Mouse (Mus musculus): Measurements from ENCODE around the gene Ssh2. TPM values are rescaled to one million over a fixed set of nuclear protein-coding genes. Genes with fewer than 3 reads are reported as not detected.

Ssh2 gene
- polyA plus RNA-seq, 1 experiment, result 0.47 TPM

- no peak overlapping the region for H3K4me3 ChIP-seq (replicated peaks)
Measured at GRCm38 (mm10) chr11:77214142-77214692, 1.9 kb upstream of the Ssh2 start.

GRCm38 (mm10) chr11:77214755-77215154, 1.3 kb upstream of the Ssh2 start:
- Histone ChIP-seq H3K4me1 (ENCODE audit: control insufficient read depth) (peaks cover 36% of the 10 kb centered on the region), H3K9me3 (ENCODE audit: control insufficient read depth, low read length) (no peaks in the 10 kb centered on the region), H3K27me3 (ENCODE audit: control insufficient read depth) (no peaks in the 10 kb centered on the region), H3K36me3 (ENCODE audit: control insufficient read depth) (no peaks in the 10 kb centered on the region), H3K4me3 (replicated peaks) (peak overlapping the region; percentile 100)
- no peak for TF ChIP-seq GATA1 (IDR thresholded peaks at IDR 0.05; ENCODE audit: low read length)
- no peak for TF ChIP-seq TAL1 (IDR thresholded peaks at IDR 0.05; ENCODE audit: low read length)

More at GRCm38 (mm10) chr11:77214142-77214692, 1.9 kb upstream of the Ssh2 start:
- no peak for TF ChIP-seq GATA1 (IDR thresholded peaks at IDR 0.05; ENCODE audit: low read length)
- no peak for TF ChIP-seq TAL1 (IDR thresholded peaks at IDR 0.05; ENCODE audit: low read length)
- Histone ChIP-seq H3K27me3 (ENCODE audit: control insufficient read depth) (no peaks in the 10 kb centered on the region), H3K36me3 (ENCODE audit: control insufficient read depth) (no peaks in the 10 kb centered on the region), H3K9me3 (ENCODE audit: control insufficient read depth, low read length) (no peaks in the 10 kb centered on the region), H3K4me1 (ENCODE audit: control insufficient read depth) (peaks cover 36% of the 10 kb centered on the region)

- H3K9me3 ChIP-seq (ENCODE audit: control insufficient read depth, low read length), result no peaks in the 10 kb centered on the region
- no peak for TF ChIP-seq TAL1 (IDR thresholded peaks at IDR 0.05; ENCODE audit: low read length)
- no peak for TF ChIP-seq GATA1 (IDR thresholded peaks at IDR 0.05; ENCODE audit: low read length)
Measured at GRCm38 (mm10) chr11:77215483-77215882, 604 bp upstream of the Ssh2 start.

GRCm38 (mm10) chr11:77216761-77217130, 659 bp downstream of the Ssh2 start:
- H3K27me3 ChIP-seq (ENCODE audit: control insufficient read depth), result no peaks in the 10 kb centered on the region
- H3K4me1 ChIP-seq (ENCODE audit: control insufficient read depth), result peaks cover 36% of the 10 kb centered on the region
- no peaks in the 10 kb centered on the region for H3K36me3 ChIP-seq (ENCODE audit: control insufficient read depth)
- no peaks in the 10 kb centered on the region for H3K9me3 ChIP-seq (ENCODE audit: control insufficient read depth, low read length)
- TF ChIP-seq GATA1 (IDR thresholded peaks at IDR 0.05; ENCODE audit: low read length), result no peak
- TF ChIP-seq TAL1 (IDR thresholded peaks at IDR 0.05; ENCODE audit: low read length), result no peak
- H3K4me3 ChIP-seq (replicated peaks), result peak overlapping the region; percentile 100

More at GRCm38 (mm10) chr11:77215483-77215882, 604 bp upstream of the Ssh2 start:
- Histone ChIP-seq H3K4me1 (ENCODE audit: control insufficient read depth) (peaks cover 36% of the 10 kb centered on the region), H3K27me3 (ENCODE audit: control insufficient read depth) (no peaks in the 10 kb centered on the region), H3K36me3 (ENCODE audit: control insufficient read depth) (no peaks in the 10 kb centered on the region), H3K4me3 (replicated peaks) (peak overlapping the region; percentile 100)

GRCm38 (mm10) chr11:77230765-77231164, 14.7 kb downstream of the Ssh2 start:
- no peak overlapping the region for H3K4me3 ChIP-seq (replicated peaks)
- H3K4me1 ChIP-seq (ENCODE audit: control insufficient read depth), result no peaks in the 10 kb centered on the region
- TF ChIP-seq GATA1 (IDR thresholded peaks at IDR 0.05; ENCODE audit: low read length) (no peak), TAL1 (IDR thresholded peaks at IDR 0.05; ENCODE audit: low read length) (no peak)
- no peaks in the 10 kb centered on the region for H3K9me3 ChIP-seq (ENCODE audit: control insufficient read depth, low read length)
- H3K36me3 ChIP-seq (ENCODE audit: control insufficient read depth), result no peaks in the 10 kb centered on the region
- H3K27me3 ChIP-seq (ENCODE audit: control insufficient read depth), result no peaks in the 10 kb centered on the region

- H3K9me3 ChIP-seq (ENCODE audit: control insufficient read depth, low read length), result no peaks in the 10 kb centered on the region
- TF ChIP-seq GATA1 (IDR thresholded peaks at IDR 0.05; ENCODE audit: low read length) (no peak), TAL1 (IDR thresholded peaks at IDR 0.05; ENCODE audit: low read length) (no peak)
- no peak overlapping the region for H3K4me3 ChIP-seq (replicated peaks)
- no peaks in the 10 kb centered on the region for H3K36me3 ChIP-seq (ENCODE audit: control insufficient read depth)
- no peaks in the 10 kb centered on the region for H3K27me3 ChIP-seq (ENCODE audit: control insufficient read depth)
- no peaks in the 10 kb centered on the region for H3K4me1 ChIP-seq (ENCODE audit: control insufficient read depth)
Measured at GRCm38 (mm10) chr11:77231514-77231913, 15.4 kb downstream of the Ssh2 start.

- Histone ChIP-seq H3K4me3 (replicated peaks) (no peak overlapping the region), H3K27me3 (ENCODE audit: control insufficient read depth) (no peaks in the 10 kb centered on the region), H3K4me1 (ENCODE audit: control insufficient read depth) (no peaks in the 10 kb centered on the region), H3K36me3 (ENCODE audit: control insufficient read depth) (no peaks in the 10 kb centered on the region), H3K9me3 (ENCODE audit: control insufficient read depth, low read length) (no peaks in the 10 kb centered on the region)
- TF ChIP-seq GATA1 (IDR thresholded peaks at IDR 0.05; ENCODE audit: low read length) (no peak), TAL1 (IDR thresholded peaks at IDR 0.05; ENCODE audit: low read length) (no peak)
Measured at GRCm38 (mm10) chr11:77235267-77235666, 19.2 kb downstream of the Ssh2 start.

GRCm38 (mm10) chr11:77239658-77240345, 23.7 kb downstream of the Ssh2 start:
- Histone ChIP-seq H3K27me3 (ENCODE audit: control insufficient read depth) (no peaks in the 10 kb centered on the region), H3K4me1 (ENCODE audit: control insufficient read depth) (no peaks in the 10 kb centered on the region), H3K36me3 (ENCODE audit: control insufficient read depth) (no peaks in the 10 kb centered on the region), H3K9me3 (ENCODE audit: control insufficient read depth, low read length) (no peaks in the 10 kb centered on the region), H3K4me3 (replicated peaks) (no peak overlapping the region)
- no peak for TF ChIP-seq GATA1 (IDR thresholded peaks at IDR 0.05; ENCODE audit: low read length)
- TF ChIP-seq TAL1 (IDR thresholded peaks at IDR 0.05; ENCODE audit: low read length), result no peak

- TF ChIP-seq TAL1 (IDR thresholded peaks at IDR 0.05; ENCODE audit: low read length) (no peak), GATA1 (IDR thresholded peaks at IDR 0.05; ENCODE audit: low read length) (no peak)
- no peaks in the 10 kb centered on the region for H3K36me3 ChIP-seq (ENCODE audit: control insufficient read depth)
- no peaks in the 10 kb centered on the region for H3K27me3 ChIP-seq (ENCODE audit: control insufficient read depth)
- H3K4me3 ChIP-seq (replicated peaks), result no peak overlapping the region
- H3K4me1 ChIP-seq (ENCODE audit: control insufficient read depth), result no peaks in the 10 kb centered on the region
- no peaks in the 10 kb centered on the region for H3K9me3 ChIP-seq (ENCODE audit: control insufficient read depth, low read length)
Measured at GRCm38 (mm10) chr11:77240466-77241246, 24.6 kb downstream of the Ssh2 start.
